Mouse (Mus musculus) lung, embryonic 16.5 days (tissue): Measurements from ENCODE around the gene Cryba1. TPM values are rescaled to one million over a fixed set of nuclear protein-coding genes. Genes with fewer than 3 reads are reported as not detected.

Experiments
- ATAC-seq: fragments of 200-750 bp; cut with Nextera tagmentation; 2 replicates; pipeline ENCODE4 v1.8.0; 2017; ENCODE audit warnings: low read depth, mild to moderate bottlenecking, moderate library complexity
- H3K27ac ChIP-seq: fragments of 300-500 bp; sonication (generic); 2 replicates; pipeline ENCODE4 v1.5.1; 2014; ENCODE audit warnings: mild to moderate bottlenecking, control low read depth, low read length
- H3K27me3 ChIP-seq: fragments of 300-500 bp; sonication (generic); 2 replicates; pipeline ENCODE4 v1.6.1; 2014; ENCODE audit warnings: low read depth, low read length, mixed read lengths; ENCODE audit not compliant: control insufficient read depth, insufficient read depth
- H3K36me3 ChIP-seq: fragments of 300-500 bp; sonication (generic); 2 replicates; pipeline ENCODE4 v1.6.1; 2014; ENCODE audit warnings: low read length; ENCODE audit not compliant: control insufficient read depth, insufficient read depth
- H3K4me1 ChIP-seq: fragments of 300-500 bp; sonication (generic); replicated peaks from 2 replicates; pipeline ENCODE4 v1.6.1; 2014; ENCODE audit warnings: low read length, mixed read lengths; ENCODE audit not compliant: control insufficient read depth, insufficient read depth
- H3K4me2 ChIP-seq: fragments of 300-500 bp; sonication (generic); 2 replicates; pipeline ENCODE4 v1.6.1; 2014; ENCODE audit warnings: low read depth, low read length, control low read depth
- H3K4me3 ChIP-seq: fragments of 300-500 bp; sonication (generic); 2 replicates; pipeline ENCODE4 v1.5.1; 2014; ENCODE audit warnings: mild to moderate bottlenecking, low read length, control low read depth
- H3K9ac ChIP-seq: fragments of 300-500 bp; sonication (generic); 2 replicates; pipeline ENCODE4 v1.6.1; 2014; ENCODE audit warnings: low read length, control low read depth
- H3K9me3 ChIP-seq: fragments of 300-500 bp; sonication (generic); 2 replicates; pipeline ENCODE4 v1.6.1; 2016; ENCODE audit warnings: low read length; ENCODE audit not compliant: control insufficient read depth
- WGBS: fragments of 180-500 bp; shearing (Covaris S2); extraction: QIAGEN DNeasy Blood & Tissue Kit; methylation state at CpG from one replicate; pipeline ENCODE4 v1.1.7; 2014; 5-methylcytosine and 5-hydroxymethylcytosine counted together
- polyA plus RNA-seq: library from polyadenylated mRNA; unstranded; fragments of >200 nt; fragmentation: Nextera tagmentation; extraction: Ambion mirVana; gene quantifications from 2 replicates; pipeline ENCODE4 v1.2.1, GENCODE M21; 2015

Cryba1 gene
- polyA plus RNA-seq, 1 experiment from 2014 or later = not detected

- under 1% methylated on average over 36 of the region's 40 CpGs for WGBS
These were observed 37.4 kb downstream of the Cryba1 start for GRCm38 (mm10) chr11:77687541-77688131.

GRCm38 (mm10) chr11:77686841-77687540 is 38.1 kb downstream of the Cryba1 start:
- Histone ChIP-seq H3K4me1 (peaks cover 7% of the 10 kb centered on the region; the same call in 1 of the 2 replicates), H3K4me3 (peak overlapping the region; percentile 100), H3K36me3 (peaks cover 6% of the 10 kb centered on the region), H3K9ac (peak overlapping the region; percentile 99), H3K9me3 (no peaks in the 10 kb centered on the region), H3K27ac (peak overlapping the region; percentile 97), H3K27me3 (no peaks in the 10 kb centered on the region), H3K4me2 (peak overlapping the region; percentile 80)
- ATAC-seq = peak; percentile 53
- WGBS = under 1% methylated on average over 44 of the region's 76 CpGs

More at GRCm38 (mm10) chr11:77687541-77688131, 37.4 kb downstream of the Cryba1 start:
- Histone ChIP-seq H3K36me3 (peaks cover 12% of the 10 kb centered on the region), H3K27me3 (no peaks in the 10 kb centered on the region), H3K4me2 (peak overlapping the region; percentile 80), H3K9me3 (no peaks in the 10 kb centered on the region), H3K9ac (peak overlapping the region; percentile 99), H3K4me3 (peak overlapping the region; percentile 100), H3K4me1 (peaks cover 7% of the 10 kb centered on the region; the same call in 1 of the 2 replicates), H3K27ac (peak overlapping the region; percentile 97)
- no peak for ATAC-seq

- H3K4me2 ChIP-seq = peak overlapping the region; percentile 54
- peak; percentile 47 for ATAC-seq
These were observed 38.7 kb downstream of the Cryba1 start for GRCm38 (mm10) chr11:77686346-77686840.

GRCm38 (mm10) chr11:77685383-77686265 is 39.5 kb downstream of the Cryba1 start, which contains the start of gene Nufip2:
Gene Nufip2, plus strand, starts transcription at chr11:77686155.
- under 1% methylated on average over 31 of the region's 38 CpGs for whole genome bisulfite sequencing

More at GRCm38 (mm10) chr11:77686346-77686840, 38.7 kb downstream of the Cryba1 start:
- Histone ChIP-seq H3K9ac (peak overlapping the region; percentile 99), H3K9me3 (no peaks in the 10 kb centered on the region), H3K27me3 (no peaks in the 10 kb centered on the region), H3K4me3 (peak overlapping the region; percentile 100), H3K27ac (peak overlapping the region; percentile 97), H3K36me3 (peaks cover under 1% of the 10 kb centered on the region; the same call in 1 of the 2 replicates), H3K4me1 (peaks cover 7% of the 10 kb centered on the region; the same call in 1 of the 2 replicates)
- 1% methylated on average over 12 of the region's 30 CpGs for WGBS

GRCm38 (mm10) chr11:77684896-77685295 is 40.2 kb downstream of the Cryba1 start:
- no peak overlapping the region for H3K9ac ChIP-seq
- no peak overlapping the region for H3K27ac ChIP-seq
- H3K4me1 ChIP-seq = peaks cover 7% of the 10 kb centered on the region; the same call in 1 of the 2 replicates
- H3K9me3 ChIP-seq = no peaks in the 10 kb centered on the region
- no peak overlapping the region for H3K4me2 ChIP-seq
- no peak overlapping the region for H3K4me3 ChIP-seq
- no peaks in the 10 kb centered on the region for H3K27me3 ChIP-seq
- H3K36me3 ChIP-seq = no peaks in the 10 kb centered on the region
- 68% methylated on average over 2 of the region's 2 CpGs for WGBS
- ATAC-seq = no peak

More at GRCm38 (mm10) chr11:77685383-77686265, 39.5 kb downstream of the Cryba1 start, which contains the start of gene Nufip2:
- H3K4me3 ChIP-seq = peak within 1 kb of the TSS; percentile 100
- ATAC-seq = peak; percentile 98
- H3K9ac ChIP-seq = peak within 1 kb of the TSS; percentile 99
- no peaks in the 10 kb centered on the region for H3K27me3 ChIP-seq
- peaks cover 7% of the 10 kb centered on the region; the same call in 1 of the 2 replicates for H3K4me1 ChIP-seq
- H3K36me3 ChIP-seq = no peaks in the 10 kb centered on the region
- peak within 1 kb of the TSS; percentile 98 for H3K27ac ChIP-seq
- no peaks in the 10 kb centered on the region for H3K9me3 ChIP-seq
- peak within 1 kb of the TSS; percentile 62 for H3K4me2 ChIP-seq

- Histone ChIP-seq H3K4me3 (no peak overlapping the region), H3K9me3 (no peaks in the 10 kb centered on the region), H3K4me2 (no peak overlapping the region), H3K36me3 (no peaks in the 10 kb centered on the region), H3K27me3 (no peaks in the 10 kb centered on the region), H3K4me1 (no peaks in the 10 kb centered on the region), H3K9ac (no peak overlapping the region), H3K27ac (no peak overlapping the region)
- no peak for ATAC-seq
- WGBS = 31% methylated on average over 2 of the region's 2 CpGs
These were observed 45.1 kb downstream of the Cryba1 start for GRCm38 (mm10) chr11:77680018-77680417.

GRCm38 (mm10) chr11:77673428-77673991 is 51.6 kb downstream of the Cryba1 start:
- Histone ChIP-seq H3K27me3 (no peaks in the 10 kb centered on the region), H3K36me3 (no peaks in the 10 kb centered on the region), H3K27ac (no peak overlapping the region), H3K4me1 (no peaks in the 10 kb centered on the region), H3K9ac (no peak overlapping the region), H3K9me3 (0 out of 2 replicates have a peak, but pooled peaks cover 4% of the 10 kb centered on the region), H3K4me2 (no peak overlapping the region), H3K4me3 (no peak overlapping the region)
- 60% methylated on average over 4 of the region's 4 CpGs for WGBS
- no peak for ATAC-seq

GRCm38 (mm10) chr11:77672746-77673145 is 52.3 kb downstream of the Cryba1 start:
- Histone ChIP-seq H3K27ac (no peak overlapping the region), H3K4me1 (no peaks in the 10 kb centered on the region), H3K9ac (no peak overlapping the region), H3K4me2 (no peak overlapping the region), H3K4me3 (no peak overlapping the region), H3K36me3 (no peaks in the 10 kb centered on the region), H3K9me3 (0 out of 2 replicates have a peak, but pooled peaks cover 4% of the 10 kb centered on the region), H3K27me3 (no peaks in the 10 kb centered on the region)
- no peak for ATAC-seq
- 70% methylated on average over 2 of the region's 2 CpGs for WGBS
